Mouse (Mus musculus) embryo, embryonic 10 days (tissue): Measurements from ENCODE around the gene Macrod2.

Experiments used
- DNase-seq: peaks from one replicate; pipeline ENCODE4 v3.0.0-alpha.2; 2015; ENCODE audit warnings: low spot score

Macrod2 gene

GRCm38 (mm10) chr2:142230985-142231549 is 1836.0 kb downstream of the Macrod2 start:
- no peak for DNase-seq

- DNase-seq: no peak
These were observed 1837.7 kb downstream of the Macrod2 start for GRCm38 (mm10) chr2:142232828-142233227.

- no peak for DNase-seq
These were observed 1848.4 kb downstream of the Macrod2 start for GRCm38 (mm10) chr2:142243483-142243882.

DNA sequence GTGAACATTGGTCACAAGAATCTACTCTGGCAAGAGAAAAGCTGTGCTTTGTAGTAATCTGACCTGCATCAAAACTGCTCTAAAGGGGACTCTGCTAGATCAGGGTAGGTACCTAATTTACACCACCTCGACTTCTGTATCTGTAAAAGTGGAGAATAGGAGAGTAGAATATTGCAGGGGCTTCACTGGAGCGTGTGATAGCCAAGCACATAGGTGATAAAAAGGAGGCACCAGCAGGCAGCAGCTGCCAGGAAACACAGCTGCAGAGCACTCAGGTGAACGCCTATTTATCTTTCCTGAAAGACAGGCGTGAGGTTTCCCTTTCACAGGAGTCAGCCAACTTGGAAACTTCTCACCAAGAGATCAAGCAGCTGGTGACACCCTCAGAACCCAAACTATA is 1855.3 kb downstream of the Macrod2 start:
- no peak for DNase-seq

- DNase-seq: no peak
These were observed 1856.4 kb downstream of the Macrod2 start for GRCm38 (mm10) chr2:142251518-142251917.

DNA sequence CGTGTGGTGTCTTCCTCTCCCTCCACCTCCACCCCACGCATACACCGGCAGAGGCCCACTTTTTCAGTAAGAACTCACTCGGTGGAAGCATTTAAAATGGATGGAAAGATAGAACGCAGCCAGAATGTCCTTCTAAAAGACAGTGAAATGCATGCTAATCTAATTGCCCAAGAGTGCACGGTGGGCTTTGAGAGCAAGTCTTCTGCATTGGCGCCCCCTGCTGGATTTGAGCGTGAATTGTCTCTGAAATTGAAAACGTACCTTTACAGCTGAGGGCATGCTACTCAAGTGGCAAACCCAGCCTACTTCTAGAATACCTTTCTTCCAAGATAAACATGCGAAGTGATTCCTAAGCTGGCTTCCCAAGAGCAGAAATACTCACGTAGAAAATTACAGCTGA is 1858.8 kb downstream of the Macrod2 start:
- peak; percentile 86 for DNase-seq

DNA sequence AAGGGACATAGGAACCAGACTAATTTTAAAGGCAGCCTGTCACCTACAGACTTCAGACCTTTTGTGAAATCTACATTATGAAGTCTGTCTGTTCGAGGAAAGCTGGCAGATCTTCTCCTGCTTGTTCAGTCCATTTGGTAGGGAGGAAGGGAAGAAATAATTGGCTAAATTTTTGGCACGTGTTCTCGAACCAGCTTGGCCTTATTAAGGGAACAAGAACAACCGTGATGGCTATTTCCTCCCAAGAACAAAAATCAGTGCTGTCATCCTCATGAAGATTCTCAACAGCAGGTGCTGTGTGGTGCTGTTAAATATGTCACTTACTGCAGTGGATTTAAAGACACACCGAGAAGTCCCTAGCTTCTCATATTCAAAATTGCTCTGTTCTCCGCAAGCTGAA is 1859.5 kb downstream of the Macrod2 start:
- DNase-seq: no peak

DNA sequence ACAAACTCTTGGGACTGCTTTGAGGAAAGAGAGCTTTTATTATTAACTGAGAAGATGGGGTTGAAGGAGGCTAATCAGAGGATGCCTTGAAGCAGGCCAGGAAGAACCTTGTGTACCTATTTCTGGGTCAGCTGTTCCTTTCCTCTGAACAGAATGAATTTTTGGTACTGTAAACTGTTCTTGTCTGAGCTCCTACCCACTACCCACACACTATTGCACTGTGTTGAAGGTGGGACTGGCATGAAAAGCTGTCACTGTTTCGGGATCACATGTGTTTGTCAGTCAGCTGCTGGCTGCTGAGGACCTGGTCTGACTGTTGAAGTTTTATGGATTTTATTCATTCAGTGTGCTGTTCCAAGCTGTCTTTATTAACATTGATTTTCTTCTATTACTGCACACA is 1862.4 kb downstream of the Macrod2 start:
- no peak for DNase-seq

GRCm38 (mm10) chr2:142261046-142261445 is 1865.9 kb downstream of the Macrod2 start:
- no peak for DNase-seq

DNA sequence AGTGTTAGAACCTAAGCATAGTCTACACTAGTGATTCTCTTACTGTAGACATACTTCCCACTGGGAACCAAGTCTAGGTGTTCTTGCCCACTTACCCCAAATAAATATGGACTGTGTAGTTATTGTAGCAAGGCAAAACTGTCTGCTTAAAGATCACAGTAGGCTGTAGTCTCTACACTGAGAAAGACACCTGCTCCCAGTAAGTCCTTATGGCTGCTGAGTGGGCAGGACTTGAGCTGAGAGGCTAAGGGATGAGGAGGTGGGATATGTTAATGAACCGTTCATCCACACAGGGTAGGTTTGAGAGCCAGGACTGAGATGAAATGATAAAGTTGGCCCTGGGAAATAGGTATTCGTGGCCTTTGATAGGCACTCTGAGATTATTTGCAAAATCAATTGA is 1869.6 kb downstream of the Macrod2 start:
- DNase-seq: no peak

- DNase-seq: no peak
These were observed 1872.7 kb downstream of the Macrod2 start for GRCm38 (mm10) chr2:142267836-142268235.

DNA sequence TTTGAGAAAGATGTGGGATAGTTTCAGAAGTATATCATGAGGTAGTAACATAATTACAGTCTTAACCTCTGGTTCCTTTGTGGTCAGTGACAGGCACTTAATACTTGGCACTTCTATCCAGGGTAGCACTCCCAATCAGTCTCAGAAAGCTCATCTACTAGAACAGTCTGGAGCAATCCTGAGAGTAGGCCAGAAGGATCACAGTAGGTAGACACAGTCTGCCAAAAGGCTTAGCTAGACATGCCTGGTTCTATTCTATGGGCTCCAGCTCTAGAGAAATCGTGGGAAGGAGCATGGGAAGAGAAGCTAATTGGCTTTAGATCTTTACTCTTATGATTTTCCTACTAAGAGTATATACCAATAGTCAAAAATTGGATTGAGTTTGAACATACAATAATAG is 1891.7 kb downstream of the Macrod2 start:
- DNase-seq: no peak

GRCm38 (mm10) chr2:142294831-142295230 is 1899.7 kb downstream of the Macrod2 start:
- no peak for DNase-seq

DNA sequence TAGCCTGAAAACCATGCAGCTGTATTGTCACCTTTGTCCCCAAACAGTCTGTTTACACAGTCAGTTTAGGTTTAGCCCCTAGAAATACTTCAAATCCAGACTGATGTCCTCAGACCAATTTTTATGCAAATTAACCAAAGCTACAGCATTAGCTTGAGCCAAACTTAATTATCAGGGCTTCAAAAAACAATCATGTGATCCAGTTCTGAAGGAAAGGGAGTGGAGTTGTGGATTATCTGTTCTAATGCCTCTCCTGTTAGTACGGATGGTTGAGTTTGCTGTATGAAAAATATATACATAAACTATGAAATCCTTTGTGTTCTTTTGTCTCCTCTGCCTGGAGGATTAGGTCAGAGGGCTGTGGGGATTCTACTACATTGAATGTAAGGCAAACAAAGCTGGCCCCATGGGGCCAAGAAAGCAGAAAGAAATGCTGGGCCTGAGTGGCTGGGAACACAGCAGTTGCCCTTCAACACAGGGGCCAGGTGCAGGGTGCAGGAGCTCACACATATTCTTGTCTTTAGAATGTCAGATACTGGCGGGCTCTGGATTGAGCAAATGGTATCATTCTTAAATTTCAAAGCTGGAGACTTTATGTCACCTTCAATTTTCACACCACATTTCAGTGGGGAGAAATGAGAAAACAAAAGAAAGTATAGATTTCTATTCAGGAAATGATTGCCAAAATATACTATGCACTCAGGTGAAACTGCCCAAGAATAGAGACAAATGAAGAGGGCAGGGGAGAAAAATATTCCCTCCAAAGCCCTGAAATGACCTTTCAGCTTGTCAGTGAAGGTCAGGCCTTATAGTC is 1908.2 kb downstream of the Macrod2 start:
- DNase-seq: peak; percentile 49

DNA sequence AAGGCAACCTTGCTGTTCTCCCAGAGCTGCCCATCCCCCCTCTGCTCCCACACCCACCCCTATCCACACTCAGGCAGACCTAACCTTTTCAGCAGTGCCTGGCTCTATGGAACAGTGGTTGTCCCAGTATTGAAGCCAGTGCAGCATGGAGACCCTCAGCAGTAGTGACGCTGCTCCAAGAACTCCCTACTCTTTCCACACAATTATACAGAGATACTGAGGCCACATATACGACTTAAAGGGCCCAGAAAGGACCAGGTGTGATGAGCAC is 1908.7 kb downstream of the Macrod2 start:
- peak; percentile 35 for DNase-seq

- DNase-seq: no peak
These were observed 1928.0 kb downstream of the Macrod2 start for GRCm38 (mm10) chr2:142323158-142323557.

GRCm38 (mm10) chr2:142326737-142327136 is 1931.6 kb downstream of the Macrod2 start:
- DNase-seq: no peak

DNA sequence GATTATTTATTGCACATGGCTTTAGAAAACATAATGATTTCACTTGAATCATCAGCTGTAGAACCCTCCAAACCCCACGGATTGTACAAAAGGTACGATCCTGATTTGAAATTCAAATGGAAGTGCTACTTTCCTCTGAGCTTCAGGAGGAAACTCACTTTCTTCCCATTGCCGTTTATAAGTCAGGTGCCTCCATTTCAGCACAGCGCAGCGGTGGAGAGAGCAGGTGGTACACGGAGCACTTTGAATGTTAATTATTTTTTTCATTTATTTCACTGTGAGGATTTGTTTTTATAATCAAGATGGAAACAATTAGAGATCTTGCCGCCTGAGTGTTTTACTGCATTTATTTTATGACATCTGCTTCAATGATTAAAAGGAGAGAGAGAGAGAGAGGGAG is 1934.7 kb downstream of the Macrod2 start:
- no peak for DNase-seq

- DNase-seq: peak; percentile 81
These were observed 1939.5 kb downstream of the Macrod2 start for GRCm38 (mm10) chr2:142334441-142335102.

GRCm38 (mm10) chr2:142335103-142335999 is 1940.2 kb downstream of the Macrod2 start:
- DNase-seq: peak; percentile 38

GRCm38 (mm10) chr2:142344021-142344420 is 1948.9 kb downstream of the Macrod2 start:
- no peak for DNase-seq

GRCm38 (mm10) chr2:142344758-142345157 is 1949.6 kb downstream of the Macrod2 start:
- no peak for DNase-seq
